Mouse (Mus musculus) c-Kit-positive CD71-negative TER-119-negative erythroid progenitor cells, embryonic 14.5 days (primary cell): Measurements from ENCODE around the gene Rbfox2.

Source experiments
- DNase-seq: peaks from one replicate; pipeline ENCODE4 v3.0.0-alpha.2; 2013; ENCODE audit warnings: low read depth

Gene Rbfox2

GRCm38 (mm10) chr15:77144960-77145359 lies 161.8 kb downstream of the Rbfox2 start:
- DNase-seq: no peak

GRCm38 (mm10) chr15:77142787-77143186 lies 164.0 kb downstream of the Rbfox2 start:
- no peak for DNase-seq

- DNase-seq: no peak
Observed at GRCm38 (mm10) chr15:77142352-77142751, 164.5 kb downstream of the Rbfox2 start.

- no peak for DNase-seq
Observed at GRCm38 (mm10) chr15:77141711-77142110, 165.1 kb downstream of the Rbfox2 start.

GRCm38 (mm10) chr15:77138282-77138681 lies 168.5 kb downstream of the Rbfox2 start:
- DNase-seq: no peak

GRCm38 (mm10) chr15:77134483-77134882 lies 172.3 kb downstream of the Rbfox2 start:
- no peak for DNase-seq

- no peak for DNase-seq
Observed at GRCm38 (mm10) chr15:77129154-77129553, 177.7 kb downstream of the Rbfox2 start.

- no peak for DNase-seq
Observed at GRCm38 (mm10) chr15:77127737-77128136, 179.1 kb downstream of the Rbfox2 start.

GRCm38 (mm10) chr15:77126674-77127073 lies 180.1 kb downstream of the Rbfox2 start:
- no peak for DNase-seq

GRCm38 (mm10) chr15:77124372-77125117 lies 182.3 kb downstream of the Rbfox2 start:
- DNase-seq: no peak

- DNase-seq: no peak
Observed at GRCm38 (mm10) chr15:77122824-77123223, 184.0 kb downstream of the Rbfox2 start.

GRCm38 (mm10) chr15:77122208-77122607 lies 184.6 kb downstream of the Rbfox2 start:
- DNase-seq: no peak

GRCm38 (mm10) chr15:77119666-77120065 lies 187.1 kb downstream of the Rbfox2 start:
- no peak for DNase-seq

GRCm38 (mm10) chr15:77117209-77117608 lies 189.6 kb downstream of the Rbfox2 start:
- DNase-seq: no peak

- DNase-seq: no peak
Observed at GRCm38 (mm10) chr15:77116139-77116722, 190.6 kb downstream of the Rbfox2 start.

GRCm38 (mm10) chr15:77115456-77115855 lies 191.3 kb downstream of the Rbfox2 start:
- DNase-seq: no peak

- DNase-seq: no peak
Observed at GRCm38 (mm10) chr15:77113591-77113990, 193.2 kb downstream of the Rbfox2 start.

GRCm38 (mm10) chr15:77112378-77112777 lies 194.4 kb downstream of the Rbfox2 start:
- no peak for DNase-seq

GRCm38 (mm10) chr15:77111924-77112323 lies 194.9 kb downstream of the Rbfox2 start:
- no peak for DNase-seq

- no peak for DNase-seq
Observed at GRCm38 (mm10) chr15:77110452-77110851, 196.4 kb downstream of the Rbfox2 start.

GRCm38 (mm10) chr15:77107169-77107908 lies 199.5 kb downstream of the Rbfox2 start:
- no peak for DNase-seq

- no peak for DNase-seq
Observed at GRCm38 (mm10) chr15:77105273-77105672, 201.5 kb downstream of the Rbfox2 start.
